Mouse (Mus musculus): ENCODE data around the gene Traip. TPM values are rescaled to one million over a fixed set of nuclear protein-coding genes. Genes with fewer than 3 reads are reported as not detected.

Gene Traip
- total and polyA plus RNA-seq, 2 experiments from 2014 or later: 3.3 to 4.8 TPM

DNA sequence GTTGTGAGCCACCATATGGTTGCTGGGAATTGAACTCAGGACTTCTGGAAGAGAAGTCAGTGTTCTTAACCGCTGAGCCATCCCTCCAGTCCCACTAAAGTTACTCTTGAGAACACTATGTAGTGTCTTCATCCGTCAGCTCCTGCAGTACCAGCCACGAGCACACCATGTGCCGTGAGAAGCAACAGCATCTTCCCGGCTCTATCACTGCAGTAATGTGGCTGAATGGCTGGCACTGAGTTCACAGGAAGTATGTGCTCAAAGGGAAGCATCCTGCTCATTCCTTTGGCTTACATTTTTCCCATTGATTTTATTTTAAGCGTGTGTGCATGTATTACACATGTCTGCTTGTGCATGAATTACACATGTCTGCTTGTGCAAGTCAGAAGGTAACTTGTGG, 17.5 kb downstream of the Traip start:
- ATAC-seq (ENCODE audit: insufficient read depth, low read depth) (no peak), DNase-seq (ENCODE audit: low spot score) (no peak)
- H3K4me2 ChIP-seq (ENCODE audit: low read depth, low read length): no peak overlapping the region
- no peak overlapping the region for H3K4me3 ChIP-seq (ENCODE audit: low read depth, low read length)
- H3K27ac ChIP-seq (ENCODE audit: low read depth): no peak overlapping the region; the same call in 1 of the 2 replicates
- TF ChIP-seq EP300 (IDR thresholded peaks at IDR 0.05; ENCODE audit: low read depth) (no peak), CTCF (IDR thresholded peaks at IDR 0.05; ENCODE audit: low read depth) (no peak)
- H3K36me3 ChIP-seq (replicated peaks; ENCODE audit: control insufficient read depth, insufficient read depth, low read length): no peaks in the 10 kb centered on the region
- WGBS: 64% methylated on average over 6 of the region's 6 CpGs
- no peaks in the 10 kb centered on the region; the same call in 1 of the 2 replicates for H3K4me1 ChIP-seq (ENCODE audit: control insufficient read depth, insufficient read depth)
- no peaks in the 10 kb centered on the region for H3K9me3 ChIP-seq (replicated peaks; ENCODE audit: control insufficient read depth, low read length)
- no peaks in the 10 kb centered on the region for H3K27me3 ChIP-seq (ENCODE audit: control insufficient read depth, insufficient read depth, low read length)
- H3K9ac ChIP-seq (replicated peaks; ENCODE audit: low read depth, low read length): no peak overlapping the region

DNA sequence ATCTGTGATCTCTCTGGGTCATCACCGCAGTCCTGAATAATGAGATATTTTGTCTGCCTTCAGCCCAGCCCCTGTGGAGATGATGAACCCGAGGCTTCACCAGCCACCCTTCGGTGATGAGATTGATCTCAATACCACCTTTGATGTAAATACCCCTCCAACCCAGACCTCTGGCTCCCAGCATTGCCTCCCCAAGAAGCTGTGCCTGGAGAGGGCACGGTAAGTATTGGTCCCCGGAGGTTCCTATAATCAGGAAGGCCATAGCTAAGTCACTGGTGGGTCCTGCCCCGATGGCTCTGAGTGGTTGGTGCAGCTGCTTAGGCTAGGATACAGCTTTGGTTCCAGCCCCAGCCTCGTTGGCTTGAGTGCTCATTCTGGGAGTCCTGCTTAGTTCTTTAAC, 18.6 kb downstream of the Traip start:
- TF ChIP-seq EP300 (IDR thresholded peaks at IDR 0.05; ENCODE audit: low read depth) (no peak), CTCF (IDR thresholded peaks at IDR 0.05; ENCODE audit: low read depth) (no peak)
- no peak for DNase-seq (ENCODE audit: low spot score)
- Histone ChIP-seq H3K36me3 (replicated peaks; ENCODE audit: control insufficient read depth, insufficient read depth, low read length) (no peaks in the 10 kb centered on the region), H3K4me3 (ENCODE audit: low read depth, low read length) (no peak overlapping the region), H3K4me1 (ENCODE audit: control insufficient read depth, insufficient read depth) (no peaks in the 10 kb centered on the region; the same call in 1 of the 2 replicates), H3K9me3 (replicated peaks; ENCODE audit: control insufficient read depth, low read length) (no peaks in the 10 kb centered on the region), H3K4me2 (ENCODE audit: low read depth, low read length) (no peak overlapping the region), H3K9ac (replicated peaks; ENCODE audit: low read depth, low read length) (no peak overlapping the region), H3K27me3 (ENCODE audit: control insufficient read depth, insufficient read depth, low read length) (no peaks in the 10 kb centered on the region), H3K27ac (ENCODE audit: low read depth) (no peak overlapping the region)
- ATAC-seq (ENCODE audit: insufficient read depth, low read depth): no peak
- 86% methylated on average over 7 of the region's 7 CpGs for WGBS

DNA sequence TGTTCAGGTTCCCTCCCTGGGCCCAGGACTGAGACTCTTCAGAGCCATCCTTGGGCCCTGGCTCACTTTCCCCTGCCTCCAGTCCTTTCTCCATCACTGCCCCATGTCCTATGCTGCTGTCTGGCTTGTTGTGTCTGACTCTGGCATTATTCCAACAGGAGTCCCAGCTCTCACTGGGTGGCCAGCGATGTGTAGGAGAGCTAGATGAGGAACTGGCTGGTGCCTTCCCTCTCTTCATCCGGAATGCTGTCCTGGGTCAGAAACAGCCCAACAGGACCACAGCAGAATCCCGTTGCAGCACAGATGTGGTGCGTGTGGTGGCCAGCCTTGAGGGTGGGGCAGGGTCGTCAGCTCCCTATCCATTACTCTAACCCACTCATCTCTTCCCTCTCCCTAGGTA, 20.4 kb downstream of the Traip start:
- H3K4me2 ChIP-seq (ENCODE audit: low read depth, low read length): no peak overlapping the region
- no peak for TF ChIP-seq EP300 (IDR thresholded peaks at IDR 0.05; ENCODE audit: low read depth)
- no peak for TF ChIP-seq CTCF (IDR thresholded peaks at IDR 0.05; ENCODE audit: low read depth)
- H3K9me3 ChIP-seq (replicated peaks; ENCODE audit: control insufficient read depth, low read length): no peaks in the 10 kb centered on the region
- H3K4me3 ChIP-seq (ENCODE audit: low read depth, low read length): no peak overlapping the region
- 76% methylated on average over 5 of the region's 5 CpGs for WGBS
- no peaks in the 10 kb centered on the region for H3K27me3 ChIP-seq (ENCODE audit: control insufficient read depth, insufficient read depth, low read length)
- DNase-seq (ENCODE audit: low spot score) (no peak), ATAC-seq (ENCODE audit: insufficient read depth, low read depth) (no peak)
- no peaks in the 10 kb centered on the region for H3K36me3 ChIP-seq (replicated peaks; ENCODE audit: control insufficient read depth, insufficient read depth, low read length)
- H3K27ac ChIP-seq (ENCODE audit: low read depth): no peak overlapping the region
- H3K9ac ChIP-seq (replicated peaks; ENCODE audit: low read depth, low read length): no peak overlapping the region
- peaks cover 15% of the 10 kb centered on the region for H3K4me1 ChIP-seq (ENCODE audit: control insufficient read depth, insufficient read depth)

DNA sequence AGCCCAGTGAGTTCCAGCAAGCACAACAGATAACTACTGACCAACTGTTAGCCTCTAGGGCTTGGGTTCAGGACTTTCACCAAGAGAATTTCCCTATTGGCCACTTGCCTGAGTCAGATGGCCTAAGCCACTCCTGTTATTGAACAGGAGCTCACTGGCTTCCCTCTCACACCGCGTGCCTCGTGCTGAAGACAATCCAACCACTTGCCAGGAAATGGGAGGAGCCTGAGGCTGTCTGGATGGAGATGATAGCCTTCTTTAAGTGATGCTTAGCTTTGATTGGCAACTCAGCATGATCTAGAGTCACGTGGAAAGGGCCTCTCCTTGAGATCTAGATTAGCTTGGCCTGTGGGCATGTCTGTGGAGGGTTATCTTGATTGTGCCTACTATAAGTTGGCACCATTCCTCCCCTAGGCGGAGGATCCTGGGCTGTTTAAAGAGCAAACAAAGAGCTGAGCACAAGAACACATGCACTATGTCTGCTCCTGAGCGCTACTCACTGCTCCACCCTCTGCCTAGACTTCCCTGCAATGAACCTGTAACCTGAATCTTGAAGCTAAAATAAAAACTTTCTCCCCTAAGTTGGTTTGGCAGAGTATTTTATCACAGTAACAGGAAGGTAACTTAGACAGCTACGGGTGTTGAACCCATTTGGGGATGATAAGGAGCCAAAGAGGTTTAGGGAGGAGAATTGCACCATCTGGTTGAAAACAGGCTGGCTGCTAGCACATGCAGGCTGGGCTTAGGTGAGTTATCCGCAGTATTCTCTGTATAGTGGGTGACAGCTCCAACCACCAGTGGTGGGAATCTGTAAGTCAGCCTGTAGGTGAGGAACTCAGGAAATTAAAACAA, 22.0 kb downstream of the Traip start:
- peaks cover 28% of the 10 kb centered on the region for H3K4me1 ChIP-seq (ENCODE audit: control insufficient read depth, insufficient read depth)
- H3K4me2 ChIP-seq (ENCODE audit: low read depth, low read length): no peak overlapping the region
- 0 out of 2 replicates have a peak overlapping the region, but pooled peaks have one; percentile 8 for H3K27ac ChIP-seq (ENCODE audit: low read depth)
- H3K36me3 ChIP-seq (replicated peaks; ENCODE audit: control insufficient read depth, insufficient read depth, low read length): no peaks in the 10 kb centered on the region
- peak; percentile 48; the same call in 1 of the 2 replicates for ATAC-seq (ENCODE audit: insufficient read depth, low read depth)
- 54% methylated on average over 8 of the region's 8 CpGs for WGBS
- H3K9me3 ChIP-seq (replicated peaks; ENCODE audit: control insufficient read depth, low read length): no peaks in the 10 kb centered on the region
- TF ChIP-seq EP300 (IDR thresholded peaks at IDR 0.05; ENCODE audit: low read depth): no peak
- no peak for TF ChIP-seq CTCF (IDR thresholded peaks at IDR 0.05; ENCODE audit: low read depth)
- no peak overlapping the region for H3K9ac ChIP-seq (replicated peaks; ENCODE audit: low read depth, low read length)
- no peak overlapping the region for H3K4me3 ChIP-seq (ENCODE audit: low read depth, low read length)
- DNase-seq (ENCODE audit: low spot score): peak; percentile 46
- H3K27me3 ChIP-seq (ENCODE audit: control insufficient read depth, insufficient read depth, low read length): no peaks in the 10 kb centered on the region

DNA sequence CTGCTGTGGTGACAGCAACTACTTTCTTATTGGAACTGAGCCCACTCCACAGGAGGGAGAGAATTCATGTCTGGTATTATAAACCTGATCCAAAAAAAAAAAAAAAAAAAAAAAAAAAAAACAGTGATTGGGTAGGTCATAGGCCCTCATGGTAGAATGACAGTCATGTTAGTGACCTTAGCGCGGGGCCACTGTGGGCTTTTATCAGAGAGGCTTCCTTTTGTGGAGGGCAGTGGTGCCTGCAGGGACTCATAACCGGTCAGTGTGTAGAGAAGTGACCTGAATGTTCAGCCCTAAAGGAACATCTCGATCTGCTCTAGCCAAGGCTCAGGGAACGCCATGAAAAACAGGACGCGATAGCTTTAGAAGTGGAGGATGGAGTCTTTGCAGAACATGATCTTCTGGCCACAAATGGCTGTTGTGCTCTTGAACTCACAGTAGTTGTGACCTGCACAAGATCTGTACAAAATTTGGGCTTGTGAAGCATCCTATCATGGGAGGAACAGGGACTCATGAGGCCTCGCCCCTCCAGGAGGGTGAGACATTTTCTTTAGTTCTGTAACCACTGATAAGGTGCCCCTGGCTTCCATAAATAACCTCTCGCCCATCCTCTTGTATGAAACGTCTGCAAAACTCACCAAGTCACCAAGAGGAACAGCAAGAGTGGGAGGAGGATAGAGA, 24.7 kb downstream of the Traip start:
- no peak for DNase-seq (ENCODE audit: low spot score)
- H3K4me3 ChIP-seq (ENCODE audit: low read depth, low read length): peak overlapping the region; percentile 50
- TF ChIP-seq CTCF (IDR thresholded peaks at IDR 0.05; ENCODE audit: low read depth) (no peak), EP300 (IDR thresholded peaks at IDR 0.05; ENCODE audit: low read depth) (no peak; the same call in 1 of the 2 replicates)
- H3K27ac ChIP-seq (ENCODE audit: low read depth): peak overlapping the region; percentile 90
- no peaks in the 10 kb centered on the region for H3K9me3 ChIP-seq (replicated peaks; ENCODE audit: control insufficient read depth, low read length)
- H3K9ac ChIP-seq (replicated peaks; ENCODE audit: low read depth, low read length): 0 out of 2 replicates have a peak overlapping the region, but pooled peaks have one; percentile 63
- ATAC-seq (ENCODE audit: insufficient read depth, low read depth): peak; percentile 12; the same call in 1 of the 2 replicates
- H3K4me2 ChIP-seq (ENCODE audit: low read depth, low read length): peak overlapping the region; percentile 68; the same call in 1 of the 2 replicates
- H3K36me3 ChIP-seq (replicated peaks; ENCODE audit: control insufficient read depth, insufficient read depth, low read length): peaks cover 14% of the 10 kb centered on the region
- peaks cover 28% of the 10 kb centered on the region for H3K4me1 ChIP-seq (ENCODE audit: control insufficient read depth, insufficient read depth)
- WGBS: 23% methylated on average over 10 of the region's 10 CpGs
- no peaks in the 10 kb centered on the region for H3K27me3 ChIP-seq (ENCODE audit: control insufficient read depth, insufficient read depth, low read length)
